Mouse (Mus musculus): ENCODE results near the gene P3h4.

P3h4 gene

GRCm38 (mm10) chr11:100392958-100393357, 21.7 kb downstream of the P3h4 start:
- DNase-seq (ENCODE audit: low read depth, low spot score): no peak

- DNase-seq (ENCODE audit: low read depth, low spot score): no peak
Observed at GRCm38 (mm10) chr11:100391884-100392345, 22.7 kb downstream of the P3h4 start.

- DNase-seq (ENCODE audit: low read depth, low spot score): peak; percentile 95
Observed at GRCm38 (mm10) chr11:100391081-100391883, 23.4 kb downstream of the P3h4 start.

- DNase-seq (ENCODE audit: low read depth, low spot score): peak; percentile 81
Observed at GRCm38 (mm10) chr11:100389931-100390445, 24.6 kb downstream of the P3h4 start.

- peak; percentile 86 for DNase-seq (ENCODE audit: low read depth, low spot score)
Observed at GRCm38 (mm10) chr11:100388588-100388987, 26.0 kb downstream of the P3h4 start.

- peak; percentile 70 for DNase-seq (ENCODE audit: low read depth, low spot score)
Observed at GRCm38 (mm10) chr11:100387589-100388375, 26.9 kb downstream of the P3h4 start.

GRCm38 (mm10) chr11:100387111-100387510, 27.5 kb downstream of the P3h4 start:
- no peak for DNase-seq (ENCODE audit: low read depth, low spot score)

- DNase-seq (ENCODE audit: low read depth, low spot score): no peak
Observed at GRCm38 (mm10) chr11:100386586-100386985, 28.1 kb downstream of the P3h4 start.

GRCm38 (mm10) chr11:100385016-100385415, 29.6 kb downstream of the P3h4 start:
- no peak for DNase-seq (ENCODE audit: low read depth, low spot score)

GRCm38 (mm10) chr11:100382682-100383081, 32.0 kb downstream of the P3h4 start:
- DNase-seq (ENCODE audit: low read depth, low spot score): no peak

GRCm38 (mm10) chr11:100379311-100379710, 35.3 kb downstream of the P3h4 start:
- DNase-seq (ENCODE audit: low read depth, low spot score): no peak

- no peak for DNase-seq (ENCODE audit: low read depth, low spot score)
Observed at GRCm38 (mm10) chr11:100378446-100378845, 36.2 kb downstream of the P3h4 start.

- no peak for DNase-seq (ENCODE audit: low read depth, low spot score)
Observed at GRCm38 (mm10) chr11:100377989-100378388, 36.6 kb downstream of the P3h4 start.

- no peak for DNase-seq (ENCODE audit: low read depth, low spot score)
Observed at GRCm38 (mm10) chr11:100376746-100377389, 37.8 kb downstream of the P3h4 start.

GRCm38 (mm10) chr11:100376005-100376404, 38.6 kb downstream of the P3h4 start:
- no peak for DNase-seq (ENCODE audit: low read depth, low spot score)

- DNase-seq (ENCODE audit: low read depth, low spot score): no peak
Observed at GRCm38 (mm10) chr11:100375127-100375526, 39.5 kb downstream of the P3h4 start.

GRCm38 (mm10) chr11:100371981-100372558, 42.6 kb downstream of the P3h4 start:
- DNase-seq (ENCODE audit: low read depth, low spot score): no peak

GRCm38 (mm10) chr11:100369822-100370221, 44.8 kb downstream of the P3h4 start:
- DNase-seq (ENCODE audit: low read depth, low spot score): no peak

- no peak for DNase-seq (ENCODE audit: low read depth, low spot score)
Observed at GRCm38 (mm10) chr11:100369145-100369544, 45.5 kb downstream of the P3h4 start.

GRCm38 (mm10) chr11:100362979-100363562, 51.6 kb downstream of the P3h4 start:
- DNase-seq (ENCODE audit: low read depth, low spot score): no peak

All from skeletal muscle tissue, adult 2 months (tissue).